Mouse (Mus musculus) testis, adult 2 months (tissue): ENCODE measurements around the gene Abca1.

Source experiments
- CTCF ChIP-seq: fragments of 200-500 bp; IDR thresholded peaks from 2 replicates; pipeline ENCODE4 v1.5.1; 2012; ENCODE audit warnings: low read depth, mild to moderate bottlenecking, inconsistent platforms, low read length, moderate library complexity; ENCODE audit not compliant: control insufficient read depth, insufficient read depth, insufficient replicate concordance
- POLR2A ChIP-seq: fragments of 200-500 bp; IDR thresholded peaks from 2 replicates; pipeline ENCODE4 v1.6.1; 2012; ENCODE audit warnings: low read depth, mild to moderate bottlenecking, inconsistent platforms, low read length, moderate library complexity; ENCODE audit not compliant: control insufficient read depth

GRCm38 (mm10) chr4:53178489-53178888 lies 18.8 kb upstream of the Abca1 start:
- no peak for TF ChIP-seq CTCF
- no peak for TF ChIP-seq POLR2A
